Mouse (Mus musculus) spleen, adult 12 weeks (tissue): ENCODE data around the gene Taf10.
A peak's percentile ranks its signal among the peaks of the same experiment; 100 is the strongest.

Experiments used
- DNase-seq: peaks from one replicate; pipeline ENCODE4 v3.0.0; 2022; ENCODE audit warnings: low spot score

Gene Taf10

GRCm38 (mm10) chr7:105743926-105744590 lies at the start of gene Taf10:
Taf10 (minus strand) TSS chr7:105744361.
- DNase-seq = peak; percentile 82

DNA sequence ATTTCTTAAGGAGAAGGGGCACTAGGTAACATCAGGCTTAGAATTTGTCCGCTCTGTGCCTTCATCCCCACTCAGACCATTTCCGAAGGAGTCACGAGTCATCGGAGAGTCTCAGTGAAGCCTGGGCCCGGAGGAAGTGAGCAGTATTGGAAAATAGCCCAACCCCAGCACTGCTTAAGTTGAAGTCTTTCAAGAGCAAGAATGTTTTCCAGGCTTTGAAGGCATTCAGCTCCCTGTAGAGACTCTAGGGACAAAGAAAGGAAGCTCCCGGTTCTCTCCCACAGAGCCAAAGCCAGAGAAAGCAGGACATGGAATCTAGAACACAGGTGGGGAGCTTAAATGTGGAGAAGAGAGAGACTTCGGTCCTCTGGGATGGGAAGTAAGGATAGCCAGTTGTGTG lies 49.5 kb upstream of the Taf10 start:
- no peak for DNase-seq

GRCm38 (mm10) chr7:105791147-105791546 lies 47.0 kb upstream of the Taf10 start:
- DNase-seq = no peak

DNA sequence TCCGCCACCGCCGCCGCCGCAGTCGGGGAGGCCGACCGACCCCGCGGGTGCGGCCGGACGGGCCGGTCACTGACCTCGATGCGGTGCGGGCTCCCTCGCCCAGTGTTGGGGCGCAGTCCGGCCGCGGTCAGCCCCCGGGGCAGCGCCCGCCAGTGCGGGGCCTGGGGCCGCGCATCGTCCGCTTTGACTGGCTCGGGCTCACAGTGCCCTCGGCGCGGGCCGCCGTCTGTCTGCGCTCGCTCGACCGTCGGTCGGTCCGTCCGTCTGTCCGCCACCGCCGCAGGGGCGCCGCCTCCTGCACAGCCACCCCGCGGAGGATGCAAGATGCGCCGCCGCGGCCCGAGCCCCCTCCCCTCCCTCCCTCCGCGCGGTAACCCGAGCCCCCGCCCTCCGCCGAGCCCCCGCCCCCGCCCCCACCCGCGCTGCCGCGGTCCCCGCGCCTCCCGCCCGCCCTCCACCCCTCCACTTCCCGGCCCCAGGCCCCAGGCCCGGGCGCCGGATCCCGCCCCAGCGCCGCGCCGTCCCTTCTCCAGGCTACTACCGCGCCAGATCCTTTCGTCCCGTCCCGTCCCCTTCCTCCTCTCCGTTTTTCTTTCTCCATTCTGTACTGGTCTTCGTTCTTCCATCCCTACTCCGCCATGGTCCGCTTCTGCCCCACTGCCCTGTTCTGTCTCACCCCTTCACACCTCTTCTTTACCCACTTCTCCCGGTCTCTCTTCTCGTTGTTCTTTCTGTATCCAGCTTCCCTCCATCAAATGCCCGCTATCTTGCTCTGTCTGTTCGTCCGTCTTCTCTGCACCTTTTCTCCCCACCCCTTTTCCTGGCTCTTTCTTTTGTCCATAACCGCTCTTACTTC lies 43.4 kb upstream of the Taf10 start, which contains the start of gene Dchs1:
Gene Dchs1 (minus strand): TSS at position 370 of the 856 bp plus-strand sequence.
- DNase-seq = no peak

DNA sequence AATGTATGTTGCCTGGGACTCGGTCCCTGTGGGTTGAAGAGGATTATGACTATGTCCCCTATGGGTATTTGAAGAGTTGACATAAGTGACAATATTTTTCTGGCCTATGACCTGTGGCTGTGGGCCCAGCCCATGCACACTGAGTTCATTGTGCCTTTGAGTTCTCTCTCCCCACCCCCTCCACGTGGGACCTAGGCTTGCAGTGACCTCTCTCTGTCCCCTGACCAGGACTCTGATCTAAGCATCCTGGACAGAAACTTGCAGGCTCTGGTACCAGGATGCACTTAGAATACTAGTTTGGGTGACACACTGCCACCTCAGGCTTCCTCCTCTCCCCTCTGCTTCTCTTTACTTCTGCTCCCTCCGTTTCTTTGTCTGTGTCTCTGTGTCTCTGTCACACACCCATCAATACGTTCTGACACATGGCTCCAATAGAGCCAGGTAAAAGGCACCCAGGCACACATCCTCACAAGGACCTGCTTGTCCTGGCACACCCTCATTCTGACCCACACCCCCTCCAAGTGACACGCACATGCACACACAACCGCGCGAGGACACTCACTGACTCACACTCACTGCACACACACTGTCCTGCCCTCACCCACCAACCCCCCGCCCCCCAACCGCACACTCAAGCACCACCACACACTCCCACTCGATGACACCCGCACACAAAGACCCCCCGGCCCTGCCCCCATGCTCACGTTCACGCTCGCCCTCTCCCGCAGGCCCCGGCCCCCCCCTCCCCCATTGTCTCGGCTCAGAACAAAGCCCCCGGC lies 42.5 kb upstream of the Taf10 start:
- DNase-seq = no peak

GRCm38 (mm10) chr7:105784556-105784955 lies 40.4 kb upstream of the Taf10 start:
- no peak for DNase-seq

DNA sequence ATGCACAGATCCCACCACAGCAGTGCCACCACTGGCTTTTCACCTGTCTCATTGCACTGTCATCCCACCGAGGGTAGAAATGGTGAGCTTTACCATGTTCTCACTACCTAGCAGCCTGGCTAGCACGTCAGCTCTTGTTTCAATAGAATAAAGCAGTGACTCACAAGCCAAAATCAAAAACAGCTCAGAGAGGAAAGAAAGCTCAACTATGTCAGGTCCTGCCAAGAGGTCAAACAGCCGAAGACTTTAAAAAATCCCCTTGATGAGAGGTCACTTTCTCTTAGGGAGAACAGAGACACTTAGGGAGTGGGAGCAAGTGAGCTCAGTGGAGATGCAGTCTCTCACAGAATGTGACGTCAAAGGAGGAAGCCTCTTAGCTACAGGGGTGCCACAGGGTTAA lies 39.7 kb upstream of the Taf10 start:
- no peak for DNase-seq

- no peak for DNase-seq
Observed at GRCm38 (mm10) chr7:105778553-105779265, 34.5 kb upstream of the Taf10 start.

DNA sequence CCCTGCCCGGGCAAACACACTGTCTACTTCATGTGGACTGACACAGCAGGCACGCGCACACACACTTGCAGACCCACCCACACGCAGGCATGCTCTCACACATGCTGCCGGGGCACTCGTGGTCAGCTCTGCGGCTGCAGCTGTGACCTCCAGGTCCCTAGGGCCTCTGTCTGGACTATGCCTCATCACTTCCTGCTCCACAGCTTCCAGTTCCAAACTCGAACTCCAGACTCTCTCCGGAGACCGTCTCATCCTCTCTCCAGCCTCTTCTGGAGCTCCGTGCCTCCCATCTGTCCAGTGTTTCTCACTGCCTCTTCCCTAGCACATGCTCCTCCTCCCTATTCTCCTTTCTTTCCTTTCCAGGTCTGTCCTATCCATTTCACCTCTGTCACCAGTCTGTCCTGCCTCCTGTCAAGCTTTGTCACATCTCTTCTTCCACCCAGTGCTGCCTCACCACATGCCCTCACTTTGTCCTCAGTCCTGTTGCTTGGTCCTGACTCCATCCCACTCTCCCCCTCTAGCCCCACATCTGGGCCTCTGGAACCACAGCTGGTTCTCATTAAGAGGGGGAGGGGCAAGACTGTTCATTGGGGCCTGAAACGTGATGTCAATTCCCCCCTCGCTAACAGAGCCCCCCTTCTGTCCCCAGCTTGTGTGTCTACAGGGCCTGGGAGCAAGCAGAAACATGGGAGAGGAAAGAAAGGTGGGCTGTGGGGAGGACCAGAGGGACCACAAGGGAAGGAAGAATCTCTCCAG lies 33.8 kb upstream of the Taf10 start:
- no peak for DNase-seq

DNA sequence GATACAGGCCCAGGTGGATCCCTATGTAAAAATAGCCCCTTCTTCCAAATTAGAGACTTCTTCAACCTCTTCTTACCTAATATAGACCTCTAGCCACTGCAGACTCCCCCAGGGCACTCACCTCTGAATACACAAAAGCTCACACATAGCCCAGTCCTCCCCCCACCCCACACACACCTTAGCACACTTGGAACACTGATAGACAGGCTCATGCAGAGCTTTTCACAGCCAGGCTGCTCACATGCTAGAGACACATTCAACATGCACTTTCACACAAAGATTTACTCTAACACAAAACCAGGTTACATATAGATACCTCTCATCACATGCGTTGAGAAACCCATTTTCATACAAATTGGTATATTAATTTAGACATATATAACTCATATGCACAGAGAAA lies 33.2 kb upstream of the Taf10 start:
- DNase-seq = no peak

- no peak for DNase-seq
Observed at GRCm38 (mm10) chr7:105776026-105776425, 31.9 kb upstream of the Taf10 start.

- DNase-seq = no peak
Observed at GRCm38 (mm10) chr7:105774661-105775060, 30.5 kb upstream of the Taf10 start.

GRCm38 (mm10) chr7:105773041-105773440 lies 28.9 kb upstream of the Taf10 start:
- no peak for DNase-seq

DNA sequence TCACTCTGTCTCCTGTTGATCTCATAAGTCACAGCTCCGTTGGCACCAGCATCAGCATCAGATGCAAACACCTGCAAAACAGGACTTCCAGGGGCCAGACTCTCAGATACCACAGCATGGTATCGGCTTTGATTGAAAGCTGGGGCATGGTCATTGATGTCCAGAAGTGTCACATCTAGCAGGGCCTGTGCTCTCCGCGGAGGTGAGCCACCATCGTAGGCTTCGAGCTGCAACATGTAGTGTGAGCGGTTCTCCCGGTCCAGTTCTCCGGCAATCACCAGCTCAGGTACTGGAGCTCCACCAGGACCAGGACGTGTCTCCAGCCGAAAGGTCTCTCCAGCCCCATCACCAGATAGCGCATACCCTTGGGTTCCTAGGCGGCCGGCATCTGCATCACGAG lies 28.2 kb upstream of the Taf10 start:
- DNase-seq = no peak

GRCm38 (mm10) chr7:105769959-105770358 lies 25.8 kb upstream of the Taf10 start:
- DNase-seq = no peak

GRCm38 (mm10) chr7:105767729-105768165 lies 23.6 kb upstream of the Taf10 start:
- DNase-seq = no peak

- DNase-seq = no peak
Observed at GRCm38 (mm10) chr7:105764331-105764730, 20.2 kb upstream of the Taf10 start.

DNA sequence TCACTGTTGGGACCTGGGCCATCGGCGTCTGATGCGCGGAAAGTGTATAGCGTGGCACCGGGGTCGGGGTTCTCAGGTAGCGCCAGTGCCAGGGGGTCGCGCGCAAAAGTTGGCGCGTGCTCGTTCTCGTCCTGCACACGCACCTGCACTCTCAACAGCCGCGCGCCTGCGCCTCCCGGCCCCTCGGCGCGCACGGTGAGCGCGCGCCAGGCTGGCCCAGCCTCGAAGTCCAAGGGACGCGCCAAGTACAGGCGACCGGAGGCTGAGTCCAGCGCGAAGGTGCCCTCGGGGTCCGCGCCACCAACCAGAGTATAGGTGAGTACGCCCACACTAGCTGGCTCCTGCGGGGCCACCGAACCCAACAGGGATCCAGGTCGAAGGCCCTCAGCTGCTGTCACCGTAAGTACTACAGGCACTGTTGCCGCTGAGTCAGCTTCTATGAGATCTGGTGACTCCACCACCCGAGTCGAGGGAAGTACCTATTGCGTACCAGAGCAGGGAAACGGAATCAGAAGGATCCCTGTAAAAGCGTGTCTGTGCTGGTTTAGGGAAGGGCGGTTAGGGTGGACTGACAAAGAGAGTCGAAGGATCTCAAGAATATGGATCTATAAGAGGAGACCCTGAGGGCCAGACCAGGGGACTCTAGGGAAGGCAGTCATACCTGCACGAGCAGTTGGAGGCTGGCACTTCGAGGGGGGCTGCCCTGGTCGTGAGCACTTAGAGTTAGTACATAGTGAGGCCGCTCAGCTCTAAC lies 18.5 kb upstream of the Taf10 start:
- DNase-seq = no peak

- DNase-seq = no peak
Observed at GRCm38 (mm10) chr7:105761813-105762484, 17.8 kb upstream of the Taf10 start.

DNA sequence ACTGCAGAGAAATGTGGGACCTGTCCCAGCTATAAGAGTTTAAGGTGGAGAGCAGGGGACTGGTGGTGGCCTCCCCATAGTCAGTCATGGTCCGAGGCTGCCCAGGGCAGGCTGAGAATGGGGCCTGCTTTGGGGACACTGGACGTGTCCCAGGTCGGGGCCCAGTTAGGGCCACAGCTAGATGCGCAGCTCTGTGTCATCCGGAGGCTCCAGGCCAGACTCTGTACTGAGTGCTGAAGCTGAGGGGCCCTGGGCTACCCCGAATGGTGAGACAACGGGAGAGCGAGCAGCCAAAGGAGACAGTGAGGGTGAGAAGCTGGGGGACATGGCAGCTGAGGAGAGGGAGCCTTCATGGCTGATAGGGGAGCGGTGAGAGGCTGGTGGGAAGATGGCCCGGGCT lies 9.1 kb upstream of the Taf10 start:
- no peak for DNase-seq
